Mouse (Mus musculus): ENCODE data around the gene Macrod2. TPM values are rescaled to one million over a fixed set of nuclear protein-coding genes. Genes with fewer than 3 reads are reported as not detected.

Gene Macrod2
- polyA plus RNA-seq, 1 experiment, result 2.3 TPM

- DNase-seq (ENCODE audit: low read depth, low spot score), result no peak
- WGBS, result 37% methylated on average over 2 of the region's 2 CpGs
Measured at GRCm38 (mm10) chr2:140549286-140549685, 154.2 kb downstream of the Macrod2 start.

- DNase-seq (ENCODE audit: low read depth, low spot score), result no peak
- WGBS, result 76% methylated on average over 2 of the region's 2 CpGs
Measured at GRCm38 (mm10) chr2:140561426-140561825, 166.3 kb downstream of the Macrod2 start.

- DNase-seq (ENCODE audit: low read depth, low spot score), result no peak
- WGBS, result 84% methylated on average over 6 of the region's 6 CpGs
Measured at GRCm38 (mm10) chr2:140570874-140571273, 175.8 kb downstream of the Macrod2 start.

- WGBS, result 62% methylated on average over 3 of the region's 3 CpGs
- DNase-seq (ENCODE audit: low read depth, low spot score), result no peak
Measured at GRCm38 (mm10) chr2:140592537-140593261, 197.6 kb downstream of the Macrod2 start.

GRCm38 (mm10) chr2:140596906-140597305 is 201.8 kb downstream of the Macrod2 start:
- no peak for DNase-seq (ENCODE audit: low read depth, low spot score)
- 91% methylated on average over 2 of the region's 2 CpGs for WGBS

- DNase-seq (ENCODE audit: low read depth, low spot score), result no peak
- 76% methylated on average over 2 of the region's 2 CpGs for WGBS
Measured at GRCm38 (mm10) chr2:140615451-140615850, 220.3 kb downstream of the Macrod2 start.

GRCm38 (mm10) chr2:140621730-140622337 is 226.7 kb downstream of the Macrod2 start:
- 58% methylated on average over 2 of the region's 2 CpGs for WGBS
- no peak for DNase-seq (ENCODE audit: low read depth, low spot score)

GRCm38 (mm10) chr2:140653481-140653880 is 258.4 kb downstream of the Macrod2 start:
- no peak for DNase-seq (ENCODE audit: low read depth, low spot score)

GRCm38 (mm10) chr2:140653978-140654377 is 258.9 kb downstream of the Macrod2 start:
- 79% methylated on average over 2 of the region's 2 CpGs for WGBS
- no peak for DNase-seq (ENCODE audit: low read depth, low spot score)

- WGBS, result 75% methylated on average over 5 of the region's 5 CpGs
- DNase-seq (ENCODE audit: low read depth, low spot score), result no peak
Measured at GRCm38 (mm10) chr2:140662673-140663072, 267.6 kb downstream of the Macrod2 start.

GRCm38 (mm10) chr2:140664381-140664780 is 269.3 kb downstream of the Macrod2 start:
- WGBS, result 93% methylated on average over 4 of the region's 4 CpGs
- DNase-seq (ENCODE audit: low read depth, low spot score), result no peak

- DNase-seq (ENCODE audit: low read depth, low spot score), result no peak
- WGBS, result 62% methylated on average over 7 of the region's 7 CpGs
Measured at GRCm38 (mm10) chr2:140666846-140667245, 271.7 kb downstream of the Macrod2 start.

- WGBS, result 76% methylated on average over 13 of the region's 13 CpGs
- no peak for DNase-seq (ENCODE audit: low read depth, low spot score)
Measured at GRCm38 (mm10) chr2:140667261-140668047, 272.3 kb downstream of the Macrod2 start.

- DNase-seq (ENCODE audit: low read depth, low spot score), result no peak
- 14% methylated on average over 8 of the region's 8 CpGs for WGBS
Measured at GRCm38 (mm10) chr2:140668311-140668710, 273.2 kb downstream of the Macrod2 start.

- 76% methylated on average over 2 of the region's 2 CpGs for WGBS
- DNase-seq (ENCODE audit: low read depth, low spot score), result no peak
Measured at GRCm38 (mm10) chr2:140669081-140669480, 274.0 kb downstream of the Macrod2 start.

- 61% methylated on average over 2 of the region's 2 CpGs for WGBS
Measured at GRCm38 (mm10) chr2:140669786-140670185, 274.7 kb downstream of the Macrod2 start.

GRCm38 (mm10) chr2:140670457-140670856 is 275.3 kb downstream of the Macrod2 start:
- DNase-seq (ENCODE audit: low read depth, low spot score), result peak; percentile 31
- under 1% methylated on average over 12 of the region's 12 CpGs for WGBS

More at GRCm38 (mm10) chr2:140669786-140670185, 274.7 kb downstream of the Macrod2 start:
- DNase-seq (ENCODE audit: low read depth, low spot score), result no peak

GRCm38 (mm10) chr2:140670963-140671702 is 276.0 kb downstream of the Macrod2 start, which contains the start of gene Flrt3:
Gene Flrt3 (minus strand): TSS chr2:140671469.
- peak; percentile 89 for DNase-seq (ENCODE audit: low read depth, low spot score)
- WGBS, result under 1% methylated on average over 26 of the region's 26 CpGs

GRCm38 (mm10) chr2:140673466-140673865 is 278.4 kb downstream of the Macrod2 start:
- WGBS, result 91% methylated on average over 5 of the region's 5 CpGs
- DNase-seq (ENCODE audit: low read depth, low spot score), result no peak

GRCm38 (mm10) chr2:140676728-140677127 is 281.6 kb downstream of the Macrod2 start:
- no peak for DNase-seq (ENCODE audit: low read depth, low spot score)
- 71% methylated on average over 3 of the region's 3 CpGs for WGBS
